Mouse (Mus musculus) MEL (cell line): ENCODE data around the gene Foxn3. TPM values are rescaled to one million over a fixed set of nuclear protein-coding genes. Genes with fewer than 3 reads are reported as not detected.

Experiments
- DNase-seq: peaks from one replicate; pipeline ENCODE4 v3.0.0; 2011; ENCODE audit warnings: low read depth, low spot score
- H3K27ac ChIP-seq: 2 replicates; pipeline ENCODE4 v1.5.1; 2012; ENCODE audit warnings: low read depth, mild to moderate bottlenecking, control low read depth, low read length, moderate library complexity; ENCODE audit not compliant: control insufficient read depth
- H3K27me3 ChIP-seq, 2 experiments: fragments of 150-350 bp in 1 of 2; sonication (generic) in 1 of 2; 2 replicates each; pipeline ENCODE4 v1.6.1; 2012; ENCODE audit warnings: low read length in 2 of 2, mild to moderate bottlenecking in 2 of 2, improper control_type of control experiment in 1 of 2, moderate library complexity in 1 of 2; ENCODE audit not compliant: insufficient read depth in 2 of 2, control insufficient read depth in 1 of 2
- H3K36me3 ChIP-seq, 2 experiments: 2 replicates each; pipeline ENCODE4 v1.6.1; 2012 to 2014; ENCODE audit warnings: low read length in 2 of 2, improper control_type of control experiment in 1 of 2, inconsistent platforms in 1 of 2, mild to moderate bottlenecking in 1 of 2; ENCODE audit not compliant: insufficient read depth in 2 of 2, control insufficient read depth in 1 of 2
- H3K4me1 ChIP-seq, 2 experiments: fragments of 150-350 bp in 1 of 2; sonication (generic) in 1 of 2; 2 replicates each; pipeline ENCODE4 v1.6.1; 2012; ENCODE audit warnings: low read length in 2 of 2, improper control_type of control experiment in 1 of 2, mild to moderate bottlenecking in 1 of 2; ENCODE audit not compliant: insufficient read depth in 2 of 2, control insufficient read depth in 1 of 2
- H3K4me3 ChIP-seq, 2 experiments: fragments of 150-350 bp in 1 of 2; sonication (generic) in 1 of 2; 2 replicates each; pipeline ENCODE4 v1.5.1; 2012; ENCODE audit warnings: low read depth in 2 of 2, low read length in 2 of 2, mild to moderate bottlenecking in 2 of 2, moderate library complexity in 2 of 2, control low read depth in 1 of 2, improper control_type of control experiment in 1 of 2; ENCODE audit not compliant: control insufficient read depth in 1 of 2, insufficient read depth in 1 of 2
- H3K79me2 ChIP-seq: 2 replicates; pipeline ENCODE4 v1.6.1; 2012; ENCODE audit warnings: mild to moderate bottlenecking, low read length, moderate library complexity; ENCODE audit not compliant: control insufficient read depth, poor library complexity, insufficient read depth
- H3K9ac ChIP-seq: 2 replicates; pipeline ENCODE4 v1.6.1; 2012; ENCODE audit warnings: low read depth, mild to moderate bottlenecking, control low read depth, low read length, moderate library complexity; ENCODE audit not compliant: control insufficient read depth, poor library complexity, severe bottlenecking
- H3K9me3 ChIP-seq: fragments of 150-350 bp; sonication (generic); replicated peaks from 2 replicates; pipeline ENCODE4 v1.6.1; 2012; ENCODE audit warnings: mild to moderate bottlenecking, low read length, improper control_type of control experiment, moderate library complexity; ENCODE audit not compliant: insufficient read depth
- BHLHE40 ChIP-seq: IDR thresholded peaks from 2 replicates; pipeline ENCODE4 v1.6.1; 2012; ENCODE audit warnings: low read depth, mild to moderate bottlenecking, inconsistent platforms, low read length, improper control_type of control experiment, borderline replicate concordance
- CTCF ChIP-seq, 3 experiments: IDR thresholded peaks in 2 of 3; conservative IDR thresholded peaks in 1 of 3; 2 replicates each; pipeline ENCODE4 v1.5.1; 2011 to 2012; ENCODE audit warnings: low read length in 3 of 3, low read depth in 2 of 3, mild to moderate bottlenecking in 2 of 3, improper control_type of control experiment in 1 of 3, inconsistent platforms in 1 of 3, mixed read lengths in 1 of 3, moderate library complexity in 1 of 3; ENCODE audit not compliant: control insufficient read depth in 1 of 3, insufficient read depth in 1 of 3, poor library complexity in 1 of 3, severe bottlenecking in 1 of 3
- E2F4 ChIP-seq: IDR thresholded peaks from 2 replicates; pipeline ENCODE4 v1.6.1; 2011; ENCODE audit warnings: low read depth, low read length, improper control_type of control experiment, borderline replicate concordance
- ELF1 ChIP-seq: IDR thresholded peaks from 2 replicates; pipeline ENCODE4 v1.6.1; 2014; ENCODE audit warnings: low read depth, mild to moderate bottlenecking, inconsistent platforms, low read length, improper control_type of control experiment, moderate library complexity
- EP300 ChIP-seq, 2 experiments: IDR thresholded peaks; 2 replicates each; pipeline ENCODE4 v1.6.1; 2011; ENCODE audit warnings: improper control_type of control experiment in 2 of 2, low read length in 2 of 2, low read depth in 1 of 2, mild to moderate bottlenecking in 1 of 2
- GATA1 ChIP-seq: IDR thresholded peaks from 2 replicates; pipeline ENCODE4 v1.6.1; 2011; ENCODE audit warnings: low read depth, low read length, improper control_type of control experiment
- KAT2A ChIP-seq: conservative IDR thresholded peaks from 2 replicates; pipeline ENCODE4 v1.6.1; 2012; ENCODE audit warnings: low read depth, low read length, improper control_type of control experiment, inconsistent platforms
- MAFK ChIP-seq: IDR thresholded peaks from 2 replicates; pipeline ENCODE4 v1.6.1; 2011; ENCODE audit warnings: low read depth, mild to moderate bottlenecking, low read length, improper control_type of control experiment, borderline replicate concordance
- MAX ChIP-seq: IDR thresholded peaks from 2 replicates; pipeline ENCODE4 v1.6.1; 2011; ENCODE audit warnings: low read length, improper control_type of control experiment
- MEF2A ChIP-seq: IDR thresholded peaks from 2 replicates; pipeline ENCODE4 v1.6.1; 2014; ENCODE audit warnings: low read depth, mild to moderate bottlenecking, inconsistent platforms, low read length, improper control_type of control experiment; ENCODE audit not compliant: poor library complexity, insufficient replicate concordance, severe bottlenecking; ENCODE audit errors: extremely low read depth
- MXI1 ChIP-seq: IDR thresholded peaks from 2 replicates; pipeline ENCODE4 v1.6.1; 2011; ENCODE audit warnings: mild to moderate bottlenecking, low read depth, low read length, improper control_type of control experiment
- MYB ChIP-seq: IDR thresholded peaks from 2 replicates; pipeline ENCODE4 v1.6.1; 2011; ENCODE audit warnings: mild to moderate bottlenecking, low read depth, low read length, improper control_type of control experiment
- MYC ChIP-seq: IDR thresholded peaks from 2 replicates; pipeline ENCODE4 v1.6.1; 2011; ENCODE audit warnings: low read depth, mild to moderate bottlenecking, low read length, improper control_type of control experiment, moderate library complexity
- NRF1 ChIP-seq: IDR thresholded peaks from 2 replicates; pipeline ENCODE4 v1.6.1; 2014; ENCODE audit warnings: low read depth, mild to moderate bottlenecking, inconsistent platforms, low read length, improper control_type of control experiment, moderate library complexity; ENCODE audit not compliant: poor library complexity, insufficient read depth, severe bottlenecking
- POLR2A ChIP-seq, 2 experiments: IDR thresholded peaks; 2 replicates each; pipeline ENCODE4 v1.6.1; 2011 to 2012; ENCODE audit warnings: low read length in 2 of 2, mild to moderate bottlenecking in 2 of 2, control low read depth in 1 of 2, improper control_type of control experiment in 1 of 2, low read depth in 1 of 2, moderate library complexity in 1 of 2; ENCODE audit not compliant: control insufficient read depth in 1 of 2, insufficient read depth in 1 of 2, poor library complexity in 1 of 2
- POLR2AphosphoS5 ChIP-seq: IDR thresholded peaks from 2 replicates; pipeline ENCODE4 v1.6.1; 2012; ENCODE audit warnings: low read depth, borderline replicate concordance, mild to moderate bottlenecking, inconsistent platforms, low read length, moderate library complexity, mixed read lengths
- RAD21 ChIP-seq: IDR thresholded peaks from 2 replicates; pipeline ENCODE4 v1.6.1; 2011; ENCODE audit warnings: mild to moderate bottlenecking, low read depth, low read length, improper control_type of control experiment
- RCOR1 ChIP-seq: IDR thresholded peaks from 2 replicates; pipeline ENCODE4 v1.6.1; 2012; ENCODE audit warnings: low read depth, mild to moderate bottlenecking, inconsistent platforms, low read length, improper control_type of control experiment
- SIN3A ChIP-seq: IDR thresholded peaks from 2 replicates; pipeline ENCODE4 v1.6.1; 2012; ENCODE audit warnings: low read length, improper control_type of control experiment, inconsistent platforms
- TAL1 ChIP-seq: IDR thresholded peaks from 2 replicates; pipeline ENCODE4 v1.6.1; 2012; ENCODE audit warnings: mild to moderate bottlenecking, inconsistent platforms, low read length, moderate library complexity, mixed read lengths
- TBP ChIP-seq: IDR thresholded peaks from 2 replicates; pipeline ENCODE4 v1.8.0; 2011; ENCODE audit warnings: low read depth, low read length, improper control_type of control experiment
- UBTF ChIP-seq: IDR thresholded peaks from 2 replicates; pipeline ENCODE4 v1.6.1; 2012; ENCODE audit warnings: low read depth, mild to moderate bottlenecking, inconsistent platforms, low read length, improper control_type of control experiment, moderate library complexity, borderline replicate concordance; ENCODE audit not compliant: insufficient read depth
- USF1 ChIP-seq: IDR thresholded peaks from 2 replicates; pipeline ENCODE4 v1.6.1; 2014; ENCODE audit warnings: low read depth, mild to moderate bottlenecking, inconsistent platforms, low read length, improper control_type of control experiment, moderate library complexity
- ZMIZ1 ChIP-seq: IDR thresholded peaks from 2 replicates; pipeline ENCODE4 v1.6.1; 2012; ENCODE audit warnings: low read depth, mild to moderate bottlenecking, inconsistent platforms, low read length, improper control_type of control experiment, moderate library complexity
- polyA plus RNA-seq, 2 experiments: library from polyadenylated mRNA; stranded (reverse) in 1 of 2; unstranded in 1 of 2; fragments of >175 nt in 1 of 2; fragments of >200 nt in 1 of 2; gene quantifications; 2 replicates each; pipeline versions ENCODE4 v1.2.1 to v1.2.4; 2012; ENCODE audit warnings: low replicate concordance in 2 of 2, low read depth in 1 of 2; ENCODE audit not compliant: insufficient read length in 2 of 2, insufficient read depth in 1 of 2, missing spikeins in 1 of 2
- total RNA-seq: library from RNA; depleted of rRNA; stranded (reverse); fragments of 300-350 nt; gene quantifications from 2 replicates; pipeline ENCODE4 v1.2.3, GENCODE M21; 2012

Gene Foxn3
- total and polyA plus RNA-seq, 3 experiments, result 15.5 to 22.8 TPM; not detected in 1

GRCm38 (mm10) chr12:99182338-99182737 is 381.0 kb downstream of the Foxn3 start:
- TF ChIP-seq E2F4, result no peak
- TF ChIP-seq SIN3A, result no peak
- no peak for TF ChIP-seq ELF1
- no peak for TF ChIP-seq MEF2A
- no peak for TF ChIP-seq TAL1
- no peak overlapping the region for H3K27ac ChIP-seq
- H3K4me1 ChIP-seq, result no peaks in the 10 kb centered on the region
- no peaks in the 10 kb centered on the region for H3K27me3 ChIP-seq
- no peaks in the 10 kb centered on the region for H3K79me2 ChIP-seq
- H3K9ac ChIP-seq, result no peak overlapping the region
- DNase-seq, result no peak
- no peaks in the 10 kb centered on the region for H3K9me3 ChIP-seq
- H3K36me3 ChIP-seq, result no peaks in the 10 kb centered on the region
- no peak overlapping the region for H3K4me3 ChIP-seq

GRCm38 (mm10) chr12:99180234-99180824 is 383.1 kb downstream of the Foxn3 start:
- no peak overlapping the region for H3K4me3 ChIP-seq
- no peaks in the 10 kb centered on the region for H3K27me3 ChIP-seq
- no peaks in the 10 kb centered on the region for H3K4me1 ChIP-seq
- H3K79me2 ChIP-seq, result no peaks in the 10 kb centered on the region
- no peaks in the 10 kb centered on the region for H3K36me3 ChIP-seq
- H3K9ac ChIP-seq, result no peak overlapping the region
- no peak overlapping the region for H3K27ac ChIP-seq
- DNase-seq, result no peak
- no peak for TF ChIP-seq UBTF
- TF ChIP-seq TAL1, result no peak
- no peak for TF ChIP-seq KAT2A
- no peak for TF ChIP-seq BHLHE40
- no peaks in the 10 kb centered on the region for H3K9me3 ChIP-seq

GRCm38 (mm10) chr12:99174979-99175621 is 388.3 kb downstream of the Foxn3 start:
- Histone ChIP-seq H3K27ac (no peak overlapping the region), H3K36me3 (no peaks in the 10 kb centered on the region), H3K4me3 (no peak overlapping the region), H3K27me3 (no peaks in the 10 kb centered on the region; a peak in 1 of 4 replicates), H3K79me2 (no peaks in the 10 kb centered on the region), H3K9me3 (no peaks in the 10 kb centered on the region), H3K4me1 (no peaks in the 10 kb centered on the region), H3K9ac (no peak overlapping the region)
- DNase-seq, result no peak
- TF ChIP-seq POLR2AphosphoS5 (no peak), CTCF (IDR thresholded peaks at IDR 0.05 in 2 of 3, conservative IDR thresholded peaks at IDR 0.05 in 1 of 3; ENCODE audit: control insufficient read depth in 1 of 3, insufficient read depth in 1 of 3, low read depth in 2 of 3, low read length in 3 of 3, poor library complexity in 1 of 3, severe bottlenecking in 1 of 3) (no peak), NRF1 (no peak), POLR2A (IDR thresholded peaks at IDR 0.05; ENCODE audit: control insufficient read depth in 1 of 2, insufficient read depth in 1 of 2, low read depth in 1 of 2, low read length in 2 of 2, poor library complexity in 1 of 2) (no peak), MAX (no peak), USF1 (no peak), EP300 (IDR thresholded peaks at IDR 0.05; ENCODE audit: low read depth in 1 of 2, low read length in 2 of 2) (no peak), MYC (no peak), RCOR1 (no peak), MXI1 (no peak), MYB (no peak), KAT2A (no peak), MAFK (no peak), TBP (no peak), ZMIZ1 (no peak), RAD21 (no peak), GATA1 (no peak)
